Mouse (Mus musculus) forebrain, embryonic 16.5 days (tissue): ENCODE measurements at regions not wholly inside any gene's neighbourhood (a gene's known extent, or its start where the extent isn't known, plus 50 kb on each side); places are given as distances from the start of the nearest gene placed in this dataset.
A peak's percentile ranks its signal among the peaks of the same experiment; 100 is the strongest.

ENCODE experiments used
- ATAC-seq: fragments of 200-750 bp; cut with Nextera tagmentation; 2 replicates; pipeline ENCODE4 v1.8.0; 2017; ENCODE audit warnings: mild to moderate bottlenecking, moderate library complexity
- H3K27ac ChIP-seq: fragments of 300-500 bp; sonication (generic); 2 replicates; pipeline ENCODE4 v1.5.1; 2014; ENCODE audit warnings: low read length, control low read depth
- H3K27me3 ChIP-seq: fragments of 300-500 bp; sonication (generic); replicated peaks from 2 replicates; pipeline ENCODE4 v1.6.1; 2014; ENCODE audit warnings: low read length; ENCODE audit not compliant: control insufficient read depth, insufficient read depth
- H3K36me3 ChIP-seq: fragments of 300-500 bp; sonication (generic); 2 replicates; pipeline ENCODE4 v1.6.1; 2014; ENCODE audit not compliant: control insufficient read depth, insufficient read depth
- H3K4me1 ChIP-seq: fragments of 300-500 bp; sonication (generic); replicated peaks from 2 replicates; pipeline ENCODE4 v1.6.1; 2014; ENCODE audit warnings: low read length; ENCODE audit not compliant: control insufficient read depth, insufficient read depth
- H3K4me2 ChIP-seq: fragments of 300-500 bp; sonication (generic); 2 replicates; pipeline ENCODE4 v1.6.1; 2014; ENCODE audit warnings: mild to moderate bottlenecking, low read length, control low read depth
- H3K4me3 ChIP-seq: fragments of 300-500 bp; sonication (generic); replicated peaks from 2 replicates; pipeline ENCODE4 v1.5.1; 2014; ENCODE audit warnings: mild to moderate bottlenecking, low read length, control low read depth
- H3K9ac ChIP-seq: fragments of 300-500 bp; sonication (generic); replicated peaks from 2 replicates; pipeline ENCODE4 v1.6.1; 2014; ENCODE audit warnings: low read depth, low read length, control low read depth
- H3K9me3 ChIP-seq: fragments of 300-500 bp; sonication (generic); 2 replicates; pipeline ENCODE4 v1.6.1; 2016; ENCODE audit warnings: low read length; ENCODE audit not compliant: control insufficient read depth
- WGBS: fragments of 180-500 bp; shearing (Covaris S2); extraction: QIAGEN DNeasy Blood & Tissue Kit; methylation state at CpG from one replicate; pipeline ENCODE4 v1.1.7; 2014; 5-methylcytosine and 5-hydroxymethylcytosine counted together

DNA sequence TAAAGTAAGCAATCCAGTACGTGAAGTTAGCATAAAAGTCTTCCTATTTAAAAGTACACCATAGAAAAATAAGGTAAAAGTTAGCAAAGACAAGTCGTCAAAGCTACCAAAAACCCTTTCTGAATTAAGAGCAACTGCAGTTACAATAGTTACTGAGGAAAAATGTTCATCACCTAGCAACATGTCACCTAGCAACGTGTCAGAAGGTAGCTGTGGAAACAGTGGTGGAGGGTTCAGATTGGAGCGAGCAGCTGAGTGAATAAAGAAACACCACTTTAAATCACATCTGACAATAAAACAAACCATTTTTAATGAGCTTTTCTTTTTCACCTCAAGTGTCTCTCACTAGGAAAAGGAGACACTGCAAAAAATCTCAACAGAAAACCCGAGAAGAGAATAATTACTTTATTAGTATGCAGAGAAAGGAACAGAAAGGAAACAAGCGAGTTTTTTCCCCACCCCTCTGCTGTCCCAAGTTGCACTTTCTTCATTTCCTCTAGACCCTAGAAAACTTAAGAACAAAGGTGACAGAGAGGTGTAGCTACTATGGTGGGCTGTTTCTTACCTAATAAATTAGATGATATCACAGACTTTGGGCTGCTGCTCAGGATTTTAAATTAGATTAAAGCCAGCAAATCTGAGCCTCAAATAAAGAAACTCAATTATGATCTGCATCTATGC, 275.4 kb downstream of the 1700017N19Rik start:
- Histone ChIP-seq H3K9me3 (no peaks in the 10 kb centered on the region), H3K9ac (no peak overlapping the region), H3K4me2 (peak overlapping the region; percentile 2; the same call in 1 of the 2 replicates), H3K4me3 (no peak overlapping the region), H3K36me3 (no peaks in the 10 kb centered on the region), H3K27ac (peak overlapping the region; percentile 20; the same call in 1 of the 2 replicates), H3K27me3 (no peaks in the 10 kb centered on the region), H3K4me1 (no peaks in the 10 kb centered on the region)
- ATAC-seq, result peak; percentile 98
- WGBS, result 3% methylated on average over 6 of the region's 6 CpGs

DNA sequence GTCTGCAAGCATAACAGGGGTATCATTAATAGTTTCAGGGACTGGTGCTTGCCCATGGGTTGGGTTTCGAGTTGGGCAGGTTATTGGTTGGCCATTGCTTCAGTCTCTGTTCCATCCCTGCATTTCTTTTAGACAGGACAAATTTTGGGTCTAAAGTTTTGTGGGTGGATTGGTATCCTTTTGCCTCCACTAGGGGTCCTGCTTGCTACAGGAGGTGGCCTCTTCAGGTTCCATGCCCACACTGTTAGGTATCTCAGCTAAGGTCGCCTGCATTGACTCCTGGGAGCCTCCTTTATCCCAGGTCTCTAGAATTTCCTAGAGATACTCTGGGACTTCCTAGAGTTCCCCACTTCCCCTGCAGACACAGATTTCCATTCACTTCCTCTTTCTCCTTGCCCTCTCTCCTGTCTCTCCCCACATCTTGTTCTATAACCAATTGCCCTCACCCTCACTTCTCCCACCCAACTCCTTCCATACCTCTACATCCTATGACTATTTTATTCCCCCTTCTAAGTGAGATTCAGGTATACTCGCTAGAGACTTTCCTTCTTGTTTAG, 278.2 kb downstream of the 1700017N19Rik start:
- H3K4me2 ChIP-seq, result no peak overlapping the region
- no peak for ATAC-seq
- 50% methylated on average over 3 of the region's 3 CpGs for WGBS
- H3K27ac ChIP-seq, result no peak overlapping the region
- H3K9me3 ChIP-seq, result no peaks in the 10 kb centered on the region
- no peaks in the 10 kb centered on the region for H3K36me3 ChIP-seq
- no peak overlapping the region for H3K9ac ChIP-seq
- no peaks in the 10 kb centered on the region for H3K4me1 ChIP-seq
- no peaks in the 10 kb centered on the region for H3K27me3 ChIP-seq
- H3K4me3 ChIP-seq, result no peak overlapping the region

DNA sequence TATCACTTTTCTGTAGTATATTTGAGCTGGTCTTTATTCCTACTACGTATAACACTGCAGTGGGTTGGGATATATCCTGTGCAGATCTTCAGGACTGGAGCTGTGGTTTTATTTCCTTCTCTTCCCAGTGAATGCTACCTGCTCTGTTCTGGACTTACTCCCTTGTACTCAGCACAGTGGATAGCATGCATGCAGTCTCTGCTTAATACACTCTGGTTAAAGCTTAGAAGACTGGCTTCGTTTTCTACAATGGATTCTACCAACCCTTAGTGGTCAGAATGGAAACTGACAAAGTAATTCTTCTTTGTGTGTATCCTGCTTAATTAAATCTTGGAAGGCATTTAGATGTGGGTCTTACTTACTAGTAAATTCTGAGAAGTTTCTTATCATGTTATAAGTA, 292.3 kb downstream of the 1700017N19Rik start:
- Histone ChIP-seq H3K4me2 (no peak overlapping the region), H3K9me3 (no peaks in the 10 kb centered on the region), H3K36me3 (no peaks in the 10 kb centered on the region), H3K27ac (no peak overlapping the region), H3K9ac (no peak overlapping the region), H3K27me3 (no peaks in the 10 kb centered on the region), H3K4me1 (peaks cover 3% of the 10 kb centered on the region; the same call in 1 of the 2 replicates), H3K4me3 (no peak overlapping the region)
- 42% methylated on average over 2 of the region's 2 CpGs for WGBS
- peak; percentile 64 for ATAC-seq

DNA sequence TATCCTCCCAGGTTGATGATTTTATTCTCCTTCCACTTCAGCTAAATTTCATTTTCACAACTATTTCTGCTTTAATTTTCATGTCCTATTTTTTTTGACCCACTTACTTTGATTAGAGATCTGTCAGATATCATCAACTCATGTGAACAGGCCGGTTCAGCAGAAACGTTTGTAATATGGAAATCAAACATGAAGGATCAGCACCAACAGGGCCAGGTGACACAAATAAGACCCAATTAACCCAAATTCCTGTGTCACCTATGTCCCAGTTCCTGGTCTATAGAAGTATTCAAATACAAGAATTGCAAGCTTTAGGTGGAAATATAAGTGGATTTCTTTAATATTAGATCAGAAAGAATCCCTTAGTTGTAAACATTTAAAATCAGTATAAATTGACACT, 332.7 kb downstream of the 1700017N19Rik start:
- no peaks in the 10 kb centered on the region for H3K36me3 ChIP-seq
- WGBS, result 78% methylated on average over 2 of the region's 2 CpGs
- no peaks in the 10 kb centered on the region; the same call in 1 of the 2 replicates for H3K4me1 ChIP-seq
- no peaks in the 10 kb centered on the region for H3K27me3 ChIP-seq
- H3K4me3 ChIP-seq, result no peak overlapping the region
- H3K4me2 ChIP-seq, result no peak overlapping the region
- no peak for ATAC-seq
- H3K9ac ChIP-seq, result no peak overlapping the region
- no peak overlapping the region for H3K27ac ChIP-seq
- H3K9me3 ChIP-seq, result no peaks in the 10 kb centered on the region

DNA sequence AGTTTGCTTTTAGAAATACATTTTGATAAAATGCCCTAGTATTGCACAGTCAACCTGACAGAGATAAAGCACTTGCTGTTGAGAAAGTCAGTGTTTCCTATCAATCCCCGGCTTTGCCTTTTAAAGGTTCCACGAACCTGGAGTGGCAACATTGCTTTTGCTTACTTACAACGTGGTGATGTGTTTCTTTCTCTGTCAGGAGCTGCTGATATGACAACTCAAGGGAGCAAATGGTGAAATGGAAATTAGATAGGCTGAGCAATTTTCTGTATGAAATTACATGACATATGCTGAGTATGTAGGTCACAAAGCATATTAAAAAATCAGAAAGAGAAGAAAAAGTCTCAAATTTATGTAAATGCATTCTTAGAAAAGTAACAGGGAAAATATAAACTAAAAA, 336.8 kb downstream of the 1700017N19Rik start:
- peak overlapping the region; percentile 41; the same call in 1 of the 2 replicates for H3K27ac ChIP-seq
- WGBS, result 54% methylated on average over 3 of the region's 3 CpGs
- no peaks in the 10 kb centered on the region; the same call in 1 of the 2 replicates for H3K4me1 ChIP-seq
- no peaks in the 10 kb centered on the region for H3K9me3 ChIP-seq
- H3K4me3 ChIP-seq, result no peak overlapping the region
- no peak overlapping the region for H3K4me2 ChIP-seq
- no peak overlapping the region for H3K9ac ChIP-seq
- ATAC-seq, result peak; percentile 72
- no peaks in the 10 kb centered on the region for H3K36me3 ChIP-seq
- H3K27me3 ChIP-seq, result no peaks in the 10 kb centered on the region

DNA sequence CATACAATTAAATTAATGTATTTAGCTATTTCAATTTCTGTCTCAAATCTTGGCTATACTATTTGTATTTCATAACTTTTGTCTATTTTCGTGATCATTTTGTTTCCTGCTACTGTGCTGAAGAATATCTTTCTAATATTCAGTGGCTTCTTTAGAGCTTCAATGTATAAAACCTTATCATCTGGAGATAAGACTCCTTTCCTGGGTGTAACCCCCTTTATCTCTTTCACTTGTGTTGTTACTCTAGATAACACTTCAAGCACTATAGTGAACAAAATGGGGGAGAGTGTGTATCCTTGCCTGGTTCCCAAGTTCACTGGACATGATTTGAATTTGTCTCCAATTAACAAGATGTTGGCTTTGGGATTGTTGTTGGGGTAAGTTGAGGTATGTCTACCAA, 341.5 kb downstream of the 1700017N19Rik start:
- Histone ChIP-seq H3K36me3 (no peaks in the 10 kb centered on the region), H3K4me3 (no peak overlapping the region), H3K4me2 (no peak overlapping the region), H3K27me3 (no peaks in the 10 kb centered on the region), H3K9ac (no peak overlapping the region), H3K27ac (no peak overlapping the region), H3K9me3 (no peaks in the 10 kb centered on the region), H3K4me1 (no peaks in the 10 kb centered on the region; the same call in 1 of the 2 replicates)
- no peak for ATAC-seq
- WGBS, result 87% methylated on average over 1 of the region's 1 CpGs

DNA sequence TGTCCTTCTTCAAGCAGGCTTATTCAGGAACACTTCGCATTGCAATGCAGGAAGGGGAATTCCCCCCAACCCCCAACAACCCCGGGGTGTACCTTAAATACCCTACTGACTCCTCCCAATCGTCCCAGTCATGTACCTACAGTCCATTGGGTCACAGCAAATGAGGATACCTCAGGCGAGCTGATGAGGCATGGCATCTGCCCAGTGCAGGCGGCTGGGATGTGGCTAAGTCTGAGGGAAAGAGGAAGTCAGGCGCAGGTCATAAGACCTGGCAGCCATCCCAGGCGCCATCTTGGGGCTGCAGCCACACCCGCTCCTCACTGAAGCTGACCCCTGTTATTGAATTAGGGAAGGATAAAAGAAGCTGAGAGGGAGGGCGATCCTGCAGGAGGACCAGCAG, 368.1 kb downstream of the 1700017N19Rik start:
- Histone ChIP-seq H3K4me2 (no peak overlapping the region), H3K27ac (no peak overlapping the region), H3K4me3 (no peak overlapping the region), H3K36me3 (no peaks in the 10 kb centered on the region), H3K9me3 (no peaks in the 10 kb centered on the region), H3K27me3 (no peaks in the 10 kb centered on the region), H3K4me1 (no peaks in the 10 kb centered on the region), H3K9ac (no peak overlapping the region)
- 93% methylated on average over 9 of the region's 9 CpGs for WGBS
- ATAC-seq, result no peak

DNA sequence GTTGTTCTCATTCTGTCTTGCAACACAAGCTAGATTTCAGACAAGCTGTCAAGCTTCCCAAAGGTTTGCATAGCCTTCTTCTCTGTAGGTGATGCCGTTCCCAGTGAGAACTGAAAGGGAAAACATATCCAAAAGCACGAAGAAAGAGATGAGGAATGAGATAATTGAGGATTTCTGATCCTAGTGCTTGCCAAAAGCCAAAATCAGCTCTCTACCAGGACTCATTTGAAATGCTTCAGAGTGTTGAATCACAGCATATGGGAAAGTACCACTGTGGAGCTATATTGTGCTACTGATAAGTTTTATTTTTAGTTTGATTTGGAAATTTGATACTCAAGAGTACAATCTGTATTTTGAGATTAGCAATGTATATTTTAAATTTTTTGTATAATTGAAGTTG, 413.2 kb downstream of the 1700017N19Rik start:
- Histone ChIP-seq H3K27ac (no peak overlapping the region), H3K9me3 (no peaks in the 10 kb centered on the region), H3K4me2 (no peak overlapping the region), H3K4me3 (no peak overlapping the region), H3K4me1 (no peaks in the 10 kb centered on the region), H3K27me3 (no peaks in the 10 kb centered on the region), H3K36me3 (no peaks in the 10 kb centered on the region), H3K9ac (no peak overlapping the region)
- peak; percentile 50; the same call in 1 of the 2 replicates for ATAC-seq
- 54% methylated on average over 2 of the region's 2 CpGs for whole genome bisulfite sequencing

DNA sequence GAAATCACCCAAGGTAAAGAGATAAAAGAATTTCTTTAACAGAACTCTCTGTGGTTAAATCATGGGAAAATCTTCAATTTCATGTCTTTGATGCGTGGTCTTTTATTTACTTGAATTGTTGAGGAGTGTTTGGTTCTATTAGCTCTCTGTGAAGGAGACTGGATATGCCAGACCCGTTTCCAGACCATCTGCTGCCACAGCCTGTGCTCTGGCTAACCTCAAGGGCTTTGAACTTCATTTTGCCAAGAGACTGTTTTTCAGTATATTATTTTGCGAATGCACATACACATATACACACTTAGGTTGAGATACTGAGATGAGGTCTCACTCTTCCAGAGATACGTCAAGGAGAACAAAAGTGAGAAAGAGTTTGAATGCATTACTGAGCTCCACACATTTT, 414.4 kb downstream of the 1700017N19Rik start:
- no peaks in the 10 kb centered on the region for H3K9me3 ChIP-seq
- no peak overlapping the region for H3K4me2 ChIP-seq
- no peak overlapping the region for H3K27ac ChIP-seq
- no peak overlapping the region for H3K4me3 ChIP-seq
- H3K9ac ChIP-seq, result no peak overlapping the region
- no peaks in the 10 kb centered on the region for H3K4me1 ChIP-seq
- H3K27me3 ChIP-seq, result no peaks in the 10 kb centered on the region
- WGBS, result 53% methylated on average over 4 of the region's 4 CpGs
- H3K36me3 ChIP-seq, result no peaks in the 10 kb centered on the region
- peak; percentile 38; the same call in 1 of the 2 replicates for ATAC-seq
